Mouse (Mus musculus): ENCODE data around the gene Astn2. TPM values are rescaled to one million over a fixed set of nuclear protein-coding genes. Genes with fewer than 3 reads are reported as not detected.

The Astn2 gene
- polyA plus RNA-seq, 1 experiment from 2014 or later, result 1.9 TPM

- H3K9ac ChIP-seq, result peak within 1 kb of the TSS; percentile 82
- peak within 1 kb of the TSS; percentile 66 for H3K4me3 ChIP-seq
- H3K4me1 ChIP-seq, result peaks cover 24% of the 10 kb centered on the region
- H3K4me2 ChIP-seq (replicated peaks), result peak within 1 kb of the TSS; percentile 81
- no peaks in the 10 kb centered on the region for H3K27me3 ChIP-seq
- peak; percentile 98 for ATAC-seq (ENCODE audit: low FRiP score, low read depth)
- peak within 1 kb of the TSS; percentile 55 for H3K27ac ChIP-seq
- H3K9me3 ChIP-seq, result no peaks in the 10 kb centered on the region
- H3K36me3 ChIP-seq, result peaks cover 8% of the 10 kb centered on the region; the same call in 1 of the 2 replicates
- WGBS, result 3% methylated on average over 33 of the region's 33 CpGs
These were observed 799.8 kb downstream of the Astn2 start, which contains the start of gene Trim32 for GRCm38 (mm10) chr4:65604504-65605150. Gene Trim32, plus strand, starts transcription at chr4:65604986.

- no peaks in the 10 kb centered on the region for H3K36me3 ChIP-seq
- H3K4me2 ChIP-seq (replicated peaks), result no peak overlapping the region
- H3K27ac ChIP-seq, result no peak overlapping the region
- no peaks in the 10 kb centered on the region for H3K27me3 ChIP-seq
- H3K9ac ChIP-seq, result no peak overlapping the region
- WGBS, result 73% methylated on average over 5 of the region's 5 CpGs
- ATAC-seq (ENCODE audit: low FRiP score, low read depth), result no peak
- H3K9me3 ChIP-seq, result no peaks in the 10 kb centered on the region
- H3K4me1 ChIP-seq, result no peaks in the 10 kb centered on the region
- no peak overlapping the region for H3K4me3 ChIP-seq
These were observed 809.6 kb downstream of the Astn2 start for GRCm38 (mm10) chr4:65594601-65595369.

GRCm38 (mm10) chr4:65589780-65590179, 814.6 kb downstream of the Astn2 start:
- Histone ChIP-seq H3K27ac (no peak overlapping the region), H3K27me3 (0 out of 2 replicates have a peak, but pooled peaks cover 3% of the 10 kb centered on the region), H3K9ac (no peak overlapping the region), H3K4me3 (no peak overlapping the region), H3K9me3 (no peaks in the 10 kb centered on the region), H3K4me2 (replicated peaks) (no peak overlapping the region), H3K36me3 (no peaks in the 10 kb centered on the region), H3K4me1 (no peaks in the 10 kb centered on the region)
- ATAC-seq (ENCODE audit: low FRiP score, low read depth), result peak; percentile 76; the same call in 1 of the 2 replicates

GRCm38 (mm10) chr4:65586947-65587346, 817.5 kb downstream of the Astn2 start:
- H3K27ac ChIP-seq, result no peak overlapping the region
- H3K4me3 ChIP-seq, result no peak overlapping the region
- H3K27me3 ChIP-seq, result 0 out of 2 replicates have a peak, but pooled peaks cover 3% of the 10 kb centered on the region
- H3K4me2 ChIP-seq (replicated peaks), result no peak overlapping the region
- H3K9ac ChIP-seq, result no peak overlapping the region
- H3K4me1 ChIP-seq, result no peaks in the 10 kb centered on the region
- H3K36me3 ChIP-seq, result no peaks in the 10 kb centered on the region
- no peak for ATAC-seq (ENCODE audit: low FRiP score, low read depth)
- 54% methylated on average over 5 of the region's 5 CpGs for WGBS
- H3K9me3 ChIP-seq, result no peaks in the 10 kb centered on the region

GRCm38 (mm10) chr4:65580254-65580653, 824.2 kb downstream of the Astn2 start:
- no peak overlapping the region for H3K27ac ChIP-seq
- no peak overlapping the region for H3K4me3 ChIP-seq
- H3K27me3 ChIP-seq, result no peaks in the 10 kb centered on the region
- ATAC-seq (ENCODE audit: low FRiP score, low read depth), result no peak
- H3K4me2 ChIP-seq (replicated peaks), result no peak overlapping the region
- no peaks in the 10 kb centered on the region for H3K4me1 ChIP-seq
- H3K9ac ChIP-seq, result no peak overlapping the region
- WGBS, result 78% methylated on average over 1 of the region's 1 CpGs
- H3K9me3 ChIP-seq, result no peaks in the 10 kb centered on the region
- H3K36me3 ChIP-seq, result no peaks in the 10 kb centered on the region

- ATAC-seq (ENCODE audit: low FRiP score, low read depth), result no peak
- WGBS, result 70% methylated on average over 4 of the region's 4 CpGs
These were observed 838.9 kb downstream of the Astn2 start for GRCm38 (mm10) chr4:65565493-65565892.

GRCm38 (mm10) chr4:65548561-65548960, 855.9 kb downstream of the Astn2 start:
- H3K36me3 ChIP-seq, result no peaks in the 10 kb centered on the region
- H3K4me3 ChIP-seq, result no peak overlapping the region
- no peaks in the 10 kb centered on the region for H3K9me3 ChIP-seq
- H3K4me2 ChIP-seq (replicated peaks), result no peak overlapping the region
- WGBS, result 68% methylated on average over 6 of the region's 6 CpGs
- no peak overlapping the region for H3K27ac ChIP-seq
- no peaks in the 10 kb centered on the region for H3K27me3 ChIP-seq
- no peaks in the 10 kb centered on the region for H3K4me1 ChIP-seq
- no peak for ATAC-seq (ENCODE audit: low FRiP score, low read depth)
- no peak overlapping the region for H3K9ac ChIP-seq

More at GRCm38 (mm10) chr4:65565493-65565892, 838.9 kb downstream of the Astn2 start:
- no peaks in the 10 kb centered on the region for H3K9me3 ChIP-seq
- H3K27ac ChIP-seq, result no peak overlapping the region
- H3K4me3 ChIP-seq, result no peak overlapping the region
- H3K36me3 ChIP-seq, result no peaks in the 10 kb centered on the region
- H3K4me2 ChIP-seq (replicated peaks), result no peak overlapping the region
- H3K27me3 ChIP-seq, result no peaks in the 10 kb centered on the region
- H3K4me1 ChIP-seq, result no peaks in the 10 kb centered on the region
- H3K9ac ChIP-seq, result no peak overlapping the region

- Histone ChIP-seq H3K4me2 (replicated peaks) (no peak overlapping the region), H3K36me3 (no peaks in the 10 kb centered on the region), H3K9me3 (no peaks in the 10 kb centered on the region), H3K27ac (no peak overlapping the region), H3K4me1 (no peaks in the 10 kb centered on the region), H3K4me3 (no peak overlapping the region), H3K27me3 (no peaks in the 10 kb centered on the region), H3K9ac (no peak overlapping the region)
- no peak for ATAC-seq (ENCODE audit: low FRiP score, low read depth)
- WGBS, result 73% methylated on average over 2 of the region's 2 CpGs
These were observed 858.8 kb downstream of the Astn2 start for GRCm38 (mm10) chr4:65545582-65545981.

- WGBS, result 67% methylated on average over 2 of the region's 2 CpGs
- H3K27ac ChIP-seq, result no peak overlapping the region
These were observed 872.2 kb downstream of the Astn2 start for GRCm38 (mm10) chr4:65532071-65532736.

GRCm38 (mm10) chr4:65531621-65532020, 872.8 kb downstream of the Astn2 start:
- no peak for ATAC-seq (ENCODE audit: low FRiP score, low read depth)
- H3K36me3 ChIP-seq, result no peaks in the 10 kb centered on the region
- WGBS, result 30% methylated on average over 6 of the region's 6 CpGs
- no peak overlapping the region for H3K9ac ChIP-seq
- peaks cover 12% of the 10 kb centered on the region for H3K4me1 ChIP-seq
- H3K27ac ChIP-seq, result no peak overlapping the region
- no peak overlapping the region for H3K4me2 ChIP-seq (replicated peaks)
- H3K4me3 ChIP-seq, result no peak overlapping the region
- H3K27me3 ChIP-seq, result no peaks in the 10 kb centered on the region
- H3K9me3 ChIP-seq, result no peaks in the 10 kb centered on the region

More at GRCm38 (mm10) chr4:65532071-65532736, 872.2 kb downstream of the Astn2 start:
- Histone ChIP-seq H3K4me2 (replicated peaks) (no peak overlapping the region), H3K36me3 (no peaks in the 10 kb centered on the region), H3K27me3 (no peaks in the 10 kb centered on the region), H3K9ac (no peak overlapping the region), H3K4me1 (peaks cover 12% of the 10 kb centered on the region), H3K9me3 (no peaks in the 10 kb centered on the region), H3K4me3 (no peak overlapping the region)
- ATAC-seq (ENCODE audit: low FRiP score, low read depth), result no peak

GRCm38 (mm10) chr4:65530901-65531300, 873.5 kb downstream of the Astn2 start:
- H3K4me1 ChIP-seq, result peaks cover 12% of the 10 kb centered on the region
- no peak overlapping the region for H3K4me3 ChIP-seq
- H3K9ac ChIP-seq, result no peak overlapping the region
- H3K4me2 ChIP-seq (replicated peaks), result no peak overlapping the region
- H3K36me3 ChIP-seq, result no peaks in the 10 kb centered on the region
- H3K27ac ChIP-seq, result no peak overlapping the region
- 37% methylated on average over 2 of the region's 2 CpGs for WGBS
- no peaks in the 10 kb centered on the region for H3K9me3 ChIP-seq
- no peak for ATAC-seq (ENCODE audit: low FRiP score, low read depth)
- no peaks in the 10 kb centered on the region for H3K27me3 ChIP-seq

- 27% methylated on average over 2 of the region's 2 CpGs for WGBS
- H3K9ac ChIP-seq, result no peak overlapping the region
- H3K4me3 ChIP-seq, result no peak overlapping the region
These were observed 896.3 kb downstream of the Astn2 start for GRCm38 (mm10) chr4:65508101-65508500.

More at GRCm38 (mm10) chr4:65508101-65508500, 896.3 kb downstream of the Astn2 start:
- no peak for ATAC-seq (ENCODE audit: low FRiP score, low read depth)
- H3K9me3 ChIP-seq, result no peaks in the 10 kb centered on the region
- no peak overlapping the region for H3K27ac ChIP-seq
- H3K4me2 ChIP-seq (replicated peaks), result no peak overlapping the region
- H3K36me3 ChIP-seq, result no peaks in the 10 kb centered on the region
- H3K27me3 ChIP-seq, result no peaks in the 10 kb centered on the region
- H3K4me1 ChIP-seq, result peaks cover 13% of the 10 kb centered on the region
